Mouse (Mus musculus) erythroblast, embryonic 14.5 days (primary cell): ENCODE results near the gene Trim2.

Experiments
- GATA1 ChIP-seq: IDR thresholded peaks from 2 replicates; pipeline ENCODE4 v1.6.1; 2012; ENCODE audit warnings: low read length, inconsistent platforms, mixed read lengths
- TAL1 ChIP-seq: IDR thresholded peaks from 3 replicates; pipeline ENCODE4 v1.6.1; 2012; ENCODE audit warnings: low read length, inconsistent platforms, mixed read lengths

DNA sequence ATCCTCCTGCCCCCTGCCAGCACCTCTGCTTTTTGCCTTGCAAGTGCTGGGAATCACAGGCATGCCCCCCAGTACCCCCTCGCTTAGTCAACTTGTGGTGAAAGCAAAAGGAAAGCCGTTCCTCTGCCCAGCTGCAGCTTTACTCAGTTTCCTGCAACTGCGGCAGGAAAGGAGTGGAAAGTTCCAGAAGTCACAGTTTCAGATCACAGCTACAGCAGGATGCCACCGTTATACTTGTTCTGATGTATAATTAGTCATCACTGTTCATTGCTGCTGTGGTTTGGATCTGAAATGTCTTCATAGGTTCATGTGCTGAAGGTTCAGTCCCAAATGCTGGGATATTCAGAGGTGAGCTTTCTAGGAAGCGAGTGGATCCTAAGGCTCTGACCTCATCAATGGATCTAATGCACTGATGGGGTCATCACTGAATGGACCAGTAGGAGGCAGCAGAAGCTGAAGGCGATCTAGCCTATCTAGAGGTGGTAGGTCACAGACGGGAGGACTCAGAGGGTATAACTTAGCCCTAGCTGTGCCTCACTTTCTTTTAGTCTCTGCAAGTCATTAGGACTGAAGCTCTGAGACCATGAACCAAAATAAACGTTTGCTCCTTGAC is 137.2 kb downstream of the Trim2 start:
- TF ChIP-seq GATA1: no peak
- TF ChIP-seq TAL1: no peak
